Mouse (Mus musculus) bone marrow, adult 2 months (tissue): ENCODE measurements around the gene Cdk17. TPM values are rescaled to one million over a fixed set of nuclear protein-coding genes. Genes with fewer than 3 reads are reported as not detected.
A peak's percentile ranks its signal among the peaks of the same experiment; 100 is the strongest.

Experiments used
- H3K27ac ChIP-seq: fragments of 200-500 bp; 2 replicates; pipeline ENCODE4 v1.5.1; 2012; ENCODE audit warnings: low read depth, mild to moderate bottlenecking, control low read depth, inconsistent platforms, low read length; ENCODE audit not compliant: control insufficient read depth, poor library complexity, insufficient read depth
- H3K4me1 ChIP-seq: fragments of 200-500 bp; 2 replicates; pipeline ENCODE4 v1.6.1; 2011; ENCODE audit warnings: low read length; ENCODE audit not compliant: control insufficient read depth, insufficient read depth
- H3K4me3 ChIP-seq: fragments of 200-500 bp; replicated peaks from 2 replicates; pipeline ENCODE3; 2011; ENCODE audit warnings: mild to moderate bottlenecking, low read depth, low read length, control low read depth; ENCODE audit not compliant: control insufficient read depth
- CTCF ChIP-seq: fragments of 200-500 bp; IDR thresholded peaks from 2 replicates; pipeline ENCODE4 v1.5.1; 2011; ENCODE audit warnings: low read length, control low read depth; ENCODE audit not compliant: control insufficient read depth, insufficient read depth
- POLR2A ChIP-seq: fragments of 200-500 bp; IDR thresholded peaks from 2 replicates; pipeline ENCODE4 v1.6.1; 2011; ENCODE audit warnings: low read depth, mild to moderate bottlenecking, control low read depth, low read length, borderline replicate concordance; ENCODE audit not compliant: control insufficient read depth
- WGBS: fragments of 180-500 bp; shearing (Covaris S2); methylation state at CpG from one replicate; pipeline ENCODE4 v1.1.7; 2018; 5-methylcytosine and 5-hydroxymethylcytosine counted together
- polyA plus RNA-seq: library from polyadenylated mRNA; stranded (reverse); fragments of >200 nt; gene quantifications from 2 replicates; pipeline ENCODE4 v1.2.4, GENCODE M21; 2011; ENCODE audit warnings: low replicate concordance; ENCODE audit not compliant: missing spikeins, insufficient read depth, insufficient read length

Gene Cdk17
- polyA plus RNA-seq, 1 experiment = 19.5 TPM

DNA sequence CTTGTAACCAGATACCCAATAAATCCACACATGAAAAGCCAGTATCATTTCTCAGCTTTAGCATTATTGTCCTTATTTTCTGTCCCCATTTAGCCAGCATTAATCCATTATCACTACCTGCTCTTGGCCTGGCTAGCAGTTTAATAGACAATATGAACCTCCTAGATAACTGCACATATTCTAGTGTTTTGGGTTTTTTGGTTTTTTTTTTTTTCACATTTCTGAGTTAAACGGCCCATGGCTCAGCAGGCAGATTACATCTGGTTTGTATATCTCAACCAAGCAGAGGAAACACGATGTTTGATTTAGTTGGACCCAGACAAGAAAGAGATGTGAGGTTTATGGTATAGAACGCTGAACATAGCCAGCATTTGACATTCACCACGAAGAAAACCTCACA, 109.1 kb downstream of the Cdk17 start:
- 66% methylated on average over 4 of the region's 4 CpGs for WGBS
- no peak overlapping the region for H3K27ac ChIP-seq
- no peak for TF ChIP-seq CTCF
- no peak for TF ChIP-seq POLR2A
- H3K4me1 ChIP-seq = no peaks in the 10 kb centered on the region; the same call in 1 of the 2 replicates
- H3K4me3 ChIP-seq = no peak overlapping the region

GRCm38 (mm10) chr10:93270889-93271460, 110.3 kb downstream of the Cdk17 start:
- H3K4me3 ChIP-seq = no peak overlapping the region
- H3K27ac ChIP-seq = no peak overlapping the region
- 82% methylated on average over 6 of the region's 6 CpGs for WGBS
- TF ChIP-seq CTCF (no peak), POLR2A (no peak)
- peaks cover 2% of the 10 kb centered on the region; the same call in 1 of the 2 replicates for H3K4me1 ChIP-seq

GRCm38 (mm10) chr10:93271831-93272230, 111.2 kb downstream of the Cdk17 start:
- TF ChIP-seq POLR2A (no peak), CTCF (no peak)
- H3K4me1 ChIP-seq = peaks cover 2% of the 10 kb centered on the region; the same call in 1 of the 2 replicates
- WGBS = 79% methylated on average over 7 of the region's 7 CpGs
- H3K4me3 ChIP-seq = no peak overlapping the region
- H3K27ac ChIP-seq = no peak overlapping the region

DNA sequence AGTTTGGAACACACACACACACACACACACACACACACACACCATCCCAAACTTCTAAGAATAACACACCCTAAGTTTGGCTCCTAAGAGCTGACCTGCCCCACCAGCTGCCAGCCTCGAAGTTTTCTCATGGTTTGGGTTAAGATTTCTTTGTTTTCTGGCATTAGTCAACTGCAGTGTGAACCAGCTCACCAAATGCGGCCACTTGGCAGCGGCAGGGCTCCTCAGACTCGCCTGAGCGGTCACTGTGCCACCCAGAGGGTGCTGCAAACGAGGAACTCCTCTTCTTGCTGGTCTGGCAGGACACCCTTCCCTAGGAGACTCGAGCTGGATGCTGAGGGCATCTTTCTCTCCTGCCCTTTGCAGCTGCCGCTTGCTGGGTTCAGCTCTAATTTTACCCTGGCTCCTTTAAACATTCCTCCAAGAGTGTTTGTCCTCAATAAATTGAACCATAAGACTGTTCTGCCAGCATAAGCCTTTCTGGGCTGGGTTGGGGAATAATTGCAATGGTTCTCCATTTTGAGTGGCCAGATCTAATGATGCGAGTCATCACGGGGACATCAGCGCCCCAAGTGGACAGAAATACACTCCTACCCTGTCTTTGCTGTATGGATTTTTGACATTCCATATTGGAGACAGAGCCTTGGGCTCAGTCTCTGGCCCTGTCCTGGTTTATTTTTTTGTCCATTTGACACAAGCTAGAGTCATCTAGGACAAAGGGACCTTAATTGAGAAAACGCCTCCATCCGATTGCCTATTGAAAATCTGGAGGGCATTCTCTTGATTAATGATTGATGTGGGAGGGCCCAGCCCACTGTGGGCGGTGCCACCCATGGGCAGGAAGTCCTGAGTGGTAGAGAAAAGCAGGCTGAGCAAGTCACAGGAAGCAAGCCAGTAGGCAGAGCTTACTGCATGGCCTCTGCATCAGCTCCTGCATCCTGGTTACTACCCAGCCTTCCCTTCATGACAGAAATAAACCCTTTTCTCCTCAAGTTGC, 112.6 kb downstream of the Cdk17 start:
- Histone ChIP-seq H3K4me1 (peaks cover 2% of the 10 kb centered on the region; the same call in 1 of the 2 replicates), H3K4me3 (no peak overlapping the region), H3K27ac (no peak overlapping the region)
- TF ChIP-seq CTCF (no peak), POLR2A (no peak)
- 68% methylated on average over 14 of the region's 14 CpGs for WGBS

- Histone ChIP-seq H3K27ac (no peak overlapping the region; the same call in 1 of the 2 replicates), H3K4me1 (peaks cover 2% of the 10 kb centered on the region; the same call in 1 of the 2 replicates), H3K4me3 (no peak overlapping the region)
- 37% methylated on average over 2 of the region's 2 CpGs for WGBS
- TF ChIP-seq POLR2A = no peak
- no peak for TF ChIP-seq CTCF
These were observed 113.6 kb downstream of the Cdk17 start for GRCm38 (mm10) chr10:93274277-93274696.

GRCm38 (mm10) chr10:93275212-93276136, 114.8 kb downstream of the Cdk17 start:
- no peak overlapping the region for H3K4me3 ChIP-seq
- whole genome bisulfite sequencing = 75% methylated on average over 25 of the region's 25 CpGs
- peaks cover 2% of the 10 kb centered on the region; the same call in 1 of the 2 replicates for H3K4me1 ChIP-seq
- H3K27ac ChIP-seq = no peak overlapping the region
- 0 out of 2 replicates have a peak, but pooled peaks have one; percentile 17 for TF ChIP-seq POLR2A
- TF ChIP-seq CTCF = no peak

DNA sequence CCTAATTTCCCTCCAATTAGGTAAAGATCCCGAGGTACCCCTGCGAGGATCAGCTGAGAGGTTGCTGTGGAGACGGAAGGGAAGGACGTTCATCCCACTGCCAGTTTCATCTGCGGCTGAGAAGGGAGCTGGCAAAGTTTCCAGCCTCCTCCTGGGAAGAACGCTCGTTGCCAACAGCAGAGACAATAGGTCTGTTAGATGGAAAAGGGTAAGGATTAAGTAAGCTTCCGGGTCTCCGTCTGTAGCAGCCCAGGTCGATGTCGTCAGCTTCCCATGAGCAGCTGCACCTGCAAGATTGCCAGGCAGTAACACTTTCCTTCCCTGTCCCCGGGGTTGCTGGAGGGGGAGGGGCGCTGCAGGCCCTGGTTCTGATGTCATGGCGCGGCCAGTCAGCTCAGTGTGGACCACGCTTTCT, 115.7 kb downstream of the Cdk17 start:
- Histone ChIP-seq H3K27ac (no peak overlapping the region), H3K4me1 (peaks cover 2% of the 10 kb centered on the region; the same call in 1 of the 2 replicates), H3K4me3 (peak overlapping the region; percentile 9)
- TF ChIP-seq POLR2A (no peak), CTCF (no peak)
- WGBS = 45% methylated on average over 16 of the region's 16 CpGs

DNA sequence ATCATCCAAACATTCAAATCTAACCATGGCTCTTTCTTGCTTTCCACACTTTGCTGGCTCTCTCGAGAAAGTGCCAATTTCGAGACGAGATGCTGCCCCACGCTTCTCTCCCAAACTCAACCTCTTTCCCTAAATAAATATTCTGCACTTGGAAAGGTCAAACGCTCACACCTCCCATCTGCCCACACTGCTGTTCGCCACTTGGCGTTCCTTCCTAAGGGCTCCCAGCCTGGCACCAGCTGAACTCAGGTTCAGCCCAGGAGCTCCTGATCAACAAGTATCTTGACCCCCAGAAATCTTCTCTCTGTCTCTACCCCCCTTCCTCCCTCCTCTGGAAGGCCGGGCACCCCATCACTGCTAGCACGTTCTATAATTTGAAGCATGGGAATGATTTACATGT, 116.2 kb downstream of the Cdk17 start:
- Histone ChIP-seq H3K4me1 (peaks cover 2% of the 10 kb centered on the region; the same call in 1 of the 2 replicates), H3K27ac (no peak overlapping the region), H3K4me3 (no peak overlapping the region)
- WGBS = 84% methylated on average over 9 of the region's 9 CpGs
- TF ChIP-seq POLR2A (no peak), CTCF (no peak)
